Mouse (Mus musculus) kidney, postnatal 0 days (tissue): ENCODE data around the gene Pigv. TPM values are rescaled to one million over a fixed set of nuclear protein-coding genes. Genes with fewer than 3 reads are reported as not detected.

Experiments used
- ATAC-seq: fragments of 200-750 bp; cut with Nextera tagmentation; replicated peaks from 2 replicates; pipeline ENCODE4 v1.8.0; 2017; ENCODE audit warnings: low read depth, moderate number of reproducible peaks, moderate TSS enrichment, moderate library complexity; ENCODE audit not compliant: low FRiP score
- DNase-seq: peaks from one replicate; pipeline ENCODE4 v3.0.0-alpha.2; 2016; ENCODE audit warnings: low spot score
- H3K27ac ChIP-seq: fragments of 300-500 bp; sonication (generic); 2 replicates; pipeline ENCODE4 v1.5.1; 2014; ENCODE audit warnings: mild to moderate bottlenecking
- H3K27me3 ChIP-seq: fragments of 300-500 bp; sonication (generic); 2 replicates; pipeline ENCODE4 v1.6.1; 2014; ENCODE audit warnings: low read length, mixed read lengths; ENCODE audit not compliant: insufficient read depth
- H3K36me3 ChIP-seq: fragments of 300-500 bp; sonication (generic); 2 replicates; pipeline ENCODE4 v1.6.1; 2014; ENCODE audit warnings: low read length, mixed read lengths; ENCODE audit not compliant: insufficient read depth
- H3K4me1 ChIP-seq: fragments of 300-500 bp; sonication (generic); replicated peaks from 2 replicates; pipeline ENCODE4 v1.6.1; 2014; ENCODE audit warnings: antibody characterized with exemption, low read length, mixed read lengths; ENCODE audit not compliant: insufficient read depth
- H3K4me2 ChIP-seq: fragments of 300-500 bp; sonication (generic); 2 replicates; pipeline ENCODE4 v1.6.1; 2014; ENCODE audit warnings: mild to moderate bottlenecking, low read length, moderate library complexity, mixed read lengths
- H3K4me3 ChIP-seq: fragments of 300-500 bp; sonication (generic); replicated peaks from 2 replicates; pipeline ENCODE4 v1.5.1; 2014; ENCODE audit warnings: low read depth, low read length
- H3K9ac ChIP-seq: fragments of 300-500 bp; sonication (generic); 2 replicates; pipeline ENCODE4 v1.6.1; 2014; ENCODE audit warnings: low read depth, low read length
- H3K9me3 ChIP-seq: fragments of 300-500 bp; sonication (generic); replicated peaks from 2 replicates; pipeline ENCODE4 v1.6.1; 2016; ENCODE audit warnings: low read length, inconsistent platforms, mixed read lengths
- CTCF ChIP-seq: IDR thresholded peaks from 2 replicates; pipeline ENCODE4 v1.5.1; 2016; ENCODE audit warnings: antibody characterized with exemption, low read depth, mild to moderate bottlenecking, moderate library complexity
- WGBS: fragments of 180-500 bp; shearing (Covaris S2); extraction: QIAGEN DNeasy Blood & Tissue Kit; methylation state at CpG from one replicate; pipeline ENCODE4 v1.1.7; 2014; 5-methylcytosine and 5-hydroxymethylcytosine counted together
- polyA plus RNA-seq: library from polyadenylated mRNA; unstranded; fragments of >200 nt; fragmentation: Nextera tagmentation; extraction: Ambion mirVana; gene quantifications from 2 replicates; pipeline ENCODE4 v1.2.1, GENCODE M21; 2015

The Pigv gene
- polyA plus RNA-seq, 1 experiment from 2014 or later, result 19.1 TPM

DNA sequence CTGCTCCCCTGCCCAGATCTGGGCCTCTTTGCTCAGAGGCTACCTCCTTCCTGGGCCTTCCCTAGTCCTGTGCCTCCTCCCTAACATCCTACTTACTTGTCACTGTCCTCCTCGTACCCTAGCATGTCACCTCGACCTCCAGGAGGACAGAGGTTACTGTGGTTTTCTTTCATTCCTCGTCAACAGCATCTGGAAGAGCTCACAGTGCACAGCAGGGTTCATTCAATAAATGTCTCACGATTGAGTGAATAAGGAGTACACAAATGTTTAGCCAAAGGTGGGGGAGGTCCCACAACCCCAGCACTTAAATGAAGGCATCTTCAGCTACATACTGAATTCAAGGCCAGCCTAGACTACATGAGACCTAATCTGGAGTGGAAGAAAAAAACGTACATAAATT lies 46.2 kb downstream of the Pigv start:
- Histone ChIP-seq H3K27ac (peak overlapping the region; percentile 81), H3K9ac (no peak overlapping the region)
- ATAC-seq, result peak; percentile 18; the same call in 1 of the 2 replicates

DNA sequence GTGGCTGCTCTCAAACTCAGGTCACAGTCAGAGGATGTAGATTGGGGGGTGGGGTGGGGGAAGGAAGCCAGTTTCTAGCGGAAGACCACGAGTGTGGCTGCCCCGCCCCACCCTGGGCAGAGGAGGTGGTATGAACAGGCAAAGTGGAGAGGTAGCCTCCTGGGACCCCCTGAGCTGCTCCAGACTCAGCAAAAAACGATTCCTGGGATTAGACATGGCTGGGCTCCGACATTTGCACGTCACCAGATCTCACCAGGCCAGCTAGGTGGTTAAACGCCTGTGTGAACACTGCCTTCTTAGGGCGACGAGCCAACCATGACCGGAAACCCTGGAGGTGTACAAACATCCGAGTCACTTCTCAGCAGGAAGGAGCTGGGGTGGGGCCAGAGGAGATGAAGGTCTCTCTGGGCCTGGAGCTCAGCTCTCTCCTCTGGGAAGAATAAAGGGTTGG lies 46.8 kb downstream of the Pigv start:
- 0 out of 2 replicates have a peak, but pooled peaks cover 7% of the 10 kb centered on the region for H3K36me3 ChIP-seq
- H3K9me3 ChIP-seq, result no peaks in the 10 kb centered on the region
- H3K4me3 ChIP-seq, result no peak overlapping the region
- WGBS, result 24% methylated on average over 11 of the region's 11 CpGs
- peak; percentile 73 for DNase-seq
- H3K27me3 ChIP-seq, result no peaks in the 10 kb centered on the region
- no peak overlapping the region for H3K4me2 ChIP-seq
- peak; percentile 72 for ATAC-seq
- H3K27ac ChIP-seq, result peak overlapping the region; percentile 81
- peaks cover 17% of the 10 kb centered on the region for H3K4me1 ChIP-seq
- no peak for TF ChIP-seq CTCF
- H3K9ac ChIP-seq, result no peak overlapping the region

More for the DNA sequence above, 46.2 kb downstream of the Pigv start:
- Histone ChIP-seq H3K4me2 (no peak overlapping the region), H3K4me3 (no peak overlapping the region), H3K9me3 (no peaks in the 10 kb centered on the region), H3K27me3 (no peaks in the 10 kb centered on the region), H3K36me3 (0 out of 2 replicates have a peak, but pooled peaks cover 7% of the 10 kb centered on the region), H3K4me1 (peaks cover 17% of the 10 kb centered on the region)
- WGBS, result 25% methylated on average over 5 of the region's 5 CpGs
- no peak for TF ChIP-seq CTCF
- peak; percentile 38 for DNase-seq

DNA sequence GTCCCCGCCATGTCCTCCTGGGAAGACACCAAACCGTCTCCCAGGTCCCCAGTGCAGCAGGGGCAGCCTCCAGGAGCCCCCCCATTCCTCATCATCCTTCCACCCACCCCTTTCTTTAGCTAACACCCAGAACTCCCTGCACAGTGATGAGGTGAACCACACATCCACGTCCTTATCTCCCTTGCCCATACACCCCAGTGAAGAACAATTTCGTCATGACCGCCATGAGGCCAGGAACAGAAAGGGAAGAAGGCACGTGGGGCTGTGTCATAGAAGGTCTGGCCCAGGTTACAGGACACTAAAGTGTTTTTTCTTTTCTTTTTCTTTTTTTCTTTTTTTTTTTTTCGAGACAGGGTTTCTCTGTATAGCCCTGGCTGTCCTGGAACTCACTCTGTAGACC lies 47.6 kb downstream of the Pigv start:
- H3K27me3 ChIP-seq, result no peaks in the 10 kb centered on the region
- H3K9me3 ChIP-seq, result no peaks in the 10 kb centered on the region
- H3K4me2 ChIP-seq, result no peak overlapping the region
- no peak for TF ChIP-seq CTCF
- DNase-seq, result no peak
- no peak overlapping the region for H3K9ac ChIP-seq
- peaks cover 11% of the 10 kb centered on the region for H3K4me1 ChIP-seq
- ATAC-seq, result no peak
- no peak overlapping the region for H3K4me3 ChIP-seq
- H3K36me3 ChIP-seq, result 0 out of 2 replicates have a peak, but pooled peaks cover 7% of the 10 kb centered on the region
- H3K27ac ChIP-seq, result peak overlapping the region; percentile 81
- 87% methylated on average over 7 of the region's 7 CpGs for WGBS

DNA sequence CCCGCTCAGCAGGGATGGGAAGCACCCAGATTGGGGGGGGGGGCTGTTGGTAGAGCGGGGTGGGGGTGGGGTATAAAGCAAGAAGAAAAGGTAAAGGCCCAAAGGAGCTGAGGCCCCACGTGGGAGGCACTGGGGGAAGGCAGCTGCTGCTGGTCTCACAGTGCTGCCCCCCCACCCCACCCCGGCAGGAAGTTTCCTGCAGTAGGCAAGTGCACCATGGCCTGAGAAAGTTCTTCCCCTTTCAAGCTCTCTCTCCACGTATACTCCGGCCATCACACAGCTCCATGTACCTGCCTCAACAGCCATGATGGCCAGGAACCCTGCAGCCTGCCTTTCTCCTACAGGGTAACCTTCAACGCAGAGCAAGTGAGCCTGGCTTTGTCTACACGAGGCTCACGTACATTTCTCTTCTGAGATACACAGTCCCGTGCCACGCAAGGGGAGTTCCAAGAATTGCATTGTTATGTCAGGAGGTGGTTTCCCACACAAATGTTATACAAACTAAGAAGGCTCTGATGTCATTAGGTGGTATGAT lies 50.2 kb downstream of the Pigv start:
- H3K9me3 ChIP-seq, result no peaks in the 10 kb centered on the region
- no peak for ATAC-seq
- TF ChIP-seq CTCF, result no peak
- no peak for DNase-seq
- H3K27me3 ChIP-seq, result no peaks in the 10 kb centered on the region
- H3K9ac ChIP-seq, result no peak overlapping the region
- no peak overlapping the region for H3K4me2 ChIP-seq
- H3K27ac ChIP-seq, result no peak overlapping the region
- H3K4me1 ChIP-seq, result peaks cover 11% of the 10 kb centered on the region
- H3K4me3 ChIP-seq, result no peak overlapping the region
- 0 out of 2 replicates have a peak, but pooled peaks cover 7% of the 10 kb centered on the region for H3K36me3 ChIP-seq
- 80% methylated on average over 11 of the region's 11 CpGs for WGBS

DNA sequence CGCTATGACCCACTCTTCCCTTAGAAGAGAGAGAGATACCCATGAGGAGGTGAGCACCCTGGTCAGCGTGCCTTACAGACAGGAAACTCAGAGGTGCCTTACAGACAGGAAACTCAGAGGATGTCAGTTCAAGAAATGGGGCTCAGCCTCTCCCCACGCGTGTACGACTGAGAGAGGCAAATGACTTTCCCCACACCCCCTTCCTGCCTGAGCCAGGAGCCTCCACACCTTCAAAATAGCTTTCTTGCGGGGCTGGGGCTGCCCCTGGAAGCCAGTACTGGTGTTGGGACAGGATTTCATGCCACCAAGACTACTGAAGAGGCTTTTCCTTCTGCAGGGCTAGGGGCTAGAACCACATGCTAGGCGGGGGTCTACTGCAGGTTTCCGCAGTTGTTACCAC lies 51.8 kb downstream of the Pigv start:
- Histone ChIP-seq H3K27me3 (no peaks in the 10 kb centered on the region), H3K36me3 (no peaks in the 10 kb centered on the region), H3K4me2 (no peak overlapping the region), H3K9ac (no peak overlapping the region), H3K9me3 (no peaks in the 10 kb centered on the region), H3K27ac (no peak overlapping the region), H3K4me3 (no peak overlapping the region), H3K4me1 (peaks cover 6% of the 10 kb centered on the region)
- TF ChIP-seq CTCF, result no peak
- WGBS, result 74% methylated on average over 8 of the region's 8 CpGs
- ATAC-seq (no peak), DNase-seq (no peak)

DNA sequence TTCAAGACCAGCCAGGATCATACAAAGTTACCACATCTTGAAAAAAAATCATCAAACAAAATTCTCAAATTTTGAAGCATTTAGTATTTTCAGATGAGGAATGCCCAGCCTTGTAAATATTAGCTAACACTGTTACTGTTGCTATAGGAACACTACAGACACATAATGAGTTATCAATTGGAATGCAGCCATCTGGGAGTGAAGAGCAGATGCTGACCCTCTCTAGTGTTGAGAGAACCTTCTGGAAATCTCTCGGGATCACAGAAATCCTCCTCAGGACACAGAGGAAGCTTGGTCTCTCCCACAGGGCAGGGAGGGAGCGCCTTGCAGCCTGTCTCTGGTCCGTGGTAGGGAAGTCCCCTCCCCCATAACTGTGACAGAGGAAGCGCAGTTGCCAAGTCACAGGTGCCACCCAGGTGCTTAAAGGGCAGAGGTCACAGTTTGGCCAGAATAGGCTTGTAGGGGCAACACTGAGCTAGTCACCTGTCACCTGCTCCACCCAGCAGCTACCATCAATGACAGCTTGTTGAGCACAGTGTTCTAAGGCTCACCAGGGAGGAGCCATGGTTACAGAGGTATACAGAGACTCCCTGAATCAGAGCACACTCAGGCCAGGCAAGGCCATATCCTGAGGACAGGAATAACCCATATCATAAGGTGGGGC lies 52.8 kb downstream of the Pigv start:
- DNase-seq, result no peak
- no peak overlapping the region for H3K4me3 ChIP-seq
- ATAC-seq, result no peak
- H3K4me1 ChIP-seq, result no peaks in the 10 kb centered on the region
- H3K4me2 ChIP-seq, result no peak overlapping the region
- no peaks in the 10 kb centered on the region for H3K27me3 ChIP-seq
- no peak overlapping the region for H3K9ac ChIP-seq
- H3K9me3 ChIP-seq, result no peaks in the 10 kb centered on the region
- no peak for TF ChIP-seq CTCF
- WGBS, result 61% methylated on average over 4 of the region's 4 CpGs
- H3K27ac ChIP-seq, result no peak overlapping the region
- H3K36me3 ChIP-seq, result no peaks in the 10 kb centered on the region
